ENCODE assay signal across 36 mouse cellular contexts in the genomic region with DNA sequence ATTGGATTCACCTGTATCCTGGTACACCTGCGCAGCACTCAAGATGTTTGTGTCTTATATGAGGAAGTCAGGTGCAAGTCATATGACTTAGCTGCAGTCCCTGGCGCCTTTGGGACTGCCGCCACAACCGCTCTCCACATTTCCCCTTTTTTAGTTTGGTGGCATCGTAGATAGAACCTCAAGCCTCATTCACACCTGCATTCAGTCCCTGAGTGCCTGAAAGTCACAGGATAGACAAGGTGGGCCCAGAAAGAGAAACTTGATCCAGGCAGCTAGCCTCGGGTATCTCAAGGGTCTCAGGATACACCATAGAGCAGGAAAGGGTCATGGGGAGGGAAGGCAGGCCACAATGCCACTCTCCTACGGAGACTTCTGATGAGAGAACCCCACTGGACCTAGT. TPM values are rescaled to one million over a fixed set of nuclear protein-coding genes. Genes with fewer than 3 reads are reported as not detected.
"Had no signal": no experiment of that assay in that cellular context is flagged by ENCODE, and none has a peak within 500 bp of the region (broad histone marks: within the 10 kb centered on the region; RNA-seq: fewer than 3 reads in every experiment).

No protein-coding gene starts in this region.

RNA-seq across cellular contexts. Expression of gene Gm9936, which starts 23.8 kb away (rescaled TPM):
- total RNA-seq: gastrocnemius, adult 18-20 months; gastrocnemius, adult 8-10 months; gastrocnemius, postnatal 14 days; gastrocnemius, postnatal 36 days; heart, adult 2 months; heart, postnatal 14 days; heart, postnatal 36 days; hematopoietic stem cell, adult 5-6 weeks; liver, adult 2 months had no signal
- polyA plus RNA-seq: gonadal fat pad, adult 2 months; heart, adult 2 months; heart, embryonic 11.5 days; heart, embryonic 13.5 days; heart, embryonic 15.5 days; heart, postnatal 0 days; kidney, adult 2 months; kidney, postnatal 0 days; large intestine, adult 2 months; liver, adult 2 months; liver, embryonic 12.5 days had no signal

RNA-seq across cellular contexts. Expression of gene 4930519G04Rik, which starts 28.9 kb away (rescaled TPM):
- total RNA-seq: gastrocnemius, adult 18-20 months; gastrocnemius, adult 8-10 months; gastrocnemius, postnatal 14 days; gastrocnemius, postnatal 36 days; heart, adult 2 months; heart, postnatal 14 days; heart, postnatal 36 days; hindbrain, postnatal 0 days; layer of hippocampus, adult 18-20 months; layer of hippocampus, adult 8-10 months; layer of hippocampus, postnatal 14 days; layer of hippocampus, postnatal 36 days; left cerebral cortex, adult 18-20 months; left cerebral cortex, adult 8-10 months; left cerebral cortex, postnatal 10 days; left cerebral cortex, postnatal 25 days; left cerebral cortex, postnatal 4 days; liver, adult 2 months had no signal
- polyA plus RNA-seq: gonadal fat pad, adult 2 months; heart, adult 2 months; heart, embryonic 11.5 days; heart, embryonic 13.5 days; heart, embryonic 15.5 days; heart, postnatal 0 days; hindbrain, embryonic 11.5 days; hindbrain, embryonic 13.5 days; hindbrain, embryonic 15.5 days; hindbrain, postnatal 0 days; intestine, embryonic 16.5 days; kidney, adult 2 months; kidney, embryonic 15.5 days; kidney, postnatal 0 days; large intestine, adult 2 months; limb, embryonic 11.5 days; limb, embryonic 13.5 days; limb, embryonic 15.5 days; liver, adult 2 months; liver, embryonic 12.5 days had no signal

RNA-seq across cellular contexts. Expression of gene Oasl1, which starts 40.7 kb away (rescaled TPM):
- total RNA-seq: gastrocnemius, adult 8-10 months; gastrocnemius, postnatal 14 days; layer of hippocampus, adult 18-20 months; layer of hippocampus, postnatal 14 days; layer of hippocampus, postnatal 36 days; left cerebral cortex, postnatal 10 days; left cerebral cortex, postnatal 4 days had no signal
